Mouse (Mus musculus) left cerebral cortex, postnatal 25 days (tissue): ENCODE data around the gene Sept3. TPM values are rescaled to one million over a fixed set of nuclear protein-coding genes. Genes with fewer than 3 reads are reported as not detected.

ENCODE experiments used
- DNase-seq, 2 experiments: peaks; one replicate each; pipeline ENCODE4 v3.0.0; 2022; ENCODE audit warnings: low spot score in 2 of 2, mixed read lengths in 1 of 2
- intact Hi-C: fragments of 180-260 bp; cut with DNase I; formaldehyde crosslinking; loops from one replicate; pipeline ENCODE4 v1.15.1; 2025
- total RNA-seq, 2 experiments: library from RNA; stranded (reverse); gene quantifications; 2 replicates each; pipeline ENCODE4 v1.2.3; 2021

Gene Sept3
- total RNA-seq, 2 experiments from 2014 or later, result 436 to 478 TPM

DNA sequence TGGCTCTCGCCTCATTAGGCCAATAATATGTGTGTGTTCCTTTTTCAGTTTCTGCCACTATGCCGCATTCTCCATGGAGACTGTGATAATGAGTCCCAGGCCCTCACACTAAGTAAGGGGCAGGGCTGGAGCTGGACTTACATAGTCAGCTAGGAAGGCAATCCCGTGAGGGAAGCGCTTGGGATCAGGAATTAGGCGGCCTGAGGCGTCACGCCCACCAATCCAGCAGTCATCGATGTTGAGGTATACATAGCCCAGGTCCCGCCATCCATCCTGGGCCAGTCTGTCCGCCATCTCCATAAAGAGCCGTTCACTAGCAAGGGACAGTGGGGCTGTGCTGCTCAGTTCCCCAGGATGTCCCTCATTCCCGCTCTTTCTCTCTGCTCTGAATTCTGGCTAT, 61.9 kb downstream of the Sept3 start:
- no peak for DNase-seq
- intact Hi-C loops, result loop anchor here (5.0 kb wide), 1 partner anchor 59 kb away; no protein-coding TSS in a partner anchor

DNA sequence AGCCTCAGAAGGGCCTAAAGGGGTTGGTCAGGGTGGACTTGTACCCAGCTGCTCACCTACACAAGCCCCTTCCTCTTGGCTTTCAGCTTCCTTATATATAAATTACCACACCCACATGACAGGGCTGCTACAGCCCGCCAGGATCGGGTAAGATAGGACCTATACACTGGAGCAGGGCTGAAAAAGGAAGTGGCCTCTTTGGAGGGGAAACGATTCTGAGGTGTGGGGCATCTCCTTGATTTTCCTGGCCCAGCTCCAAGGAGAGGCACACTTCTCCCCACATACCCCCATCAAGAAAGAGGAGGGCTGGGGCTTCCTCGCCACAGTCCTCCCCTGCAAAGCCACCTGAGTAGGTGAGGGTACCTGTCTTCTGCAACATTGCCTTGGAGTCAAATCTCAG, 63.2 kb downstream of the Sept3 start:
- intact Hi-C loops, result loop anchor here (5.0 kb wide), 1 partner anchor 61 kb away; no protein-coding TSS in a partner anchor
- DNase-seq, result no peak

DNA sequence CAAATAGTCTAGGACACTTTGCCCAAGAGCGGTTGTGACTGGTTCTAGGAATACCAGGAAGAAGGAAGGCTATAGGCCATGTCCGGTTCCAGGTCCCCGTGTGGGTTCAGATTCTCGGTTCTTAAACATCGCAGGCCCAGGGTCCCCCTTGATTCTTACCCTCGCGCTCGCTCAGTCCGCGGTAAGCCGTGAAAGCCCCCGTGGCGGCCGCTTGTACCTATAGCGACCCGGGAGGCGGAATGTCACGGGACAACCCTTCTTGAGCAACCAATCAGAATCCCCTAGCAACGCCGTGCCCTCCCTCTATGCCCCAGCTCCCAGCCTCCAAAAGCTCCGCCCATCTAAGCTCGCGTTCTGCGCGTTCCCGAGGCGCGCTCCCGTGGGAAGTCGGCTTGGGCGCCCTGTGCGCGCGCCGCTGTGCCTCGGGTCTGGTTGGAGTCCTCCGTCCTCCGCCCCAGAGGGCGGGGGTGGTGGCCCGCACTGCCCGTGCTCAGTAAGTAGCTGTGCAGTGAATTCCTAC, 64.0 kb downstream of the Sept3 start, which contains the start of the genes Naga, Pheta2 and Smdt1:
Gene Naga, minus strand, starts transcription at position 333 of the 520 bp plus-strand sequence.
Gene Pheta2, plus strand, starts transcription at position 350 of the 520 bp plus-strand sequence.
Gene Smdt1, plus strand, starts transcription at position 367 of the 520 bp plus-strand sequence.
- intact Hi-C loops, result loop anchor here (5.0 kb wide), 1 partner anchor 61 kb away; no protein-coding TSS in a partner anchor
- DNase-seq, result peak; percentile 92 to 96

DNA sequence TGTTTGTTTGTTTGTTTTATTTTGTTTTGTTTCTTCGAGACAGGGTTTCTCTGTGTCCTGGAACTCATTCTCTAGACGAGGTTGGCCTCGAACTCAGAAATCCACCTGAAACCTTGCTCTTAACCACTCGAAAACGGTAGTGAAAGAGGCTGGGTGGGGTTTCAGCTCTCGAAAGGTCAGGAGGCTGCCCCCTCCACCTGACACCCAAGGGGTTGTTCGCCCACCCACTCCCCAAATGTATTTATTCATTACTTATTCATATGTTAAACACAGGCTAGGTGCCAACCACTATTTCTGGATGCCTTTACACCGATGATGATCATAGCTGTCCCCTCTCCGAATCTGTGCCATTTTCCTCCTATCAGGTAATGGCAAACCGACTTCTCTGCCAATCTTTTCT, 64.5 kb downstream of the Sept3 start:
- intact Hi-C loops, result loop anchor here (5.0 kb wide), 1 partner anchor 62 kb away; no protein-coding TSS in a partner anchor
- DNase-seq, result no peak

DNA sequence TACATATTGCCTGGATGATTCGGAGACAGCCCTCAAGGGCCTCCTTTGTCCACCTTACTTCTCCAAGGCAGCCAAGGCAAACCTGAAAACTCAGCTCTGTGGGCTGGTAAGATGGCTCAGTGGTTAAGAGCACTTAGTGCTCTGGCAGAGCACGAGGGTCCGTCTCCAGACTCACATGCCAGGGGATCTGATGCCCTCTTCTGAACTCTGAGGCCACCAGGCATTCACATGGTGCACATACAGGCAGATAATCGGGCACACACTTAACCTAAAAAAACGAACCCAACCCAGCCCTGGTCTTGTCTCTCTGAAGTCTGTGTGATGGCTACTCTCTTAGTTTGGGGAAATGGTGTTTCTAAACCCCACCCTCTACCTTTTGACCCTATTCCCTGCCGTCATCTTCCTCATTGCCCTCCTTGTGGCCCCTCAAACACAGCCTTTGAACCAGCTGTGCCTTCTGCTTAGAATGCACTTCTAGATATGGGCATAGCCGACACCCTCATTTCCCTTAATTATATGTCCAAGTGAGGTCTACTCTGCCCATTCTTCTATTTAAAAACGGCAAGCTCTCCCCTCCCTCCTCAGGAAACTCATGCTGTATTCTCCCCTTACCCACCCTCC, 65.1 kb downstream of the Sept3 start:
- intact Hi-C loops, result loop anchor here (5.0 kb wide), 1 partner anchor 62 kb away; no protein-coding TSS in a partner anchor
- no peak for DNase-seq

GRCm38 (mm10) chr15:82340414-82341035, 65.8 kb downstream of the Sept3 start:
- intact Hi-C loops, result no loop called here
- no peak for DNase-seq

DNA sequence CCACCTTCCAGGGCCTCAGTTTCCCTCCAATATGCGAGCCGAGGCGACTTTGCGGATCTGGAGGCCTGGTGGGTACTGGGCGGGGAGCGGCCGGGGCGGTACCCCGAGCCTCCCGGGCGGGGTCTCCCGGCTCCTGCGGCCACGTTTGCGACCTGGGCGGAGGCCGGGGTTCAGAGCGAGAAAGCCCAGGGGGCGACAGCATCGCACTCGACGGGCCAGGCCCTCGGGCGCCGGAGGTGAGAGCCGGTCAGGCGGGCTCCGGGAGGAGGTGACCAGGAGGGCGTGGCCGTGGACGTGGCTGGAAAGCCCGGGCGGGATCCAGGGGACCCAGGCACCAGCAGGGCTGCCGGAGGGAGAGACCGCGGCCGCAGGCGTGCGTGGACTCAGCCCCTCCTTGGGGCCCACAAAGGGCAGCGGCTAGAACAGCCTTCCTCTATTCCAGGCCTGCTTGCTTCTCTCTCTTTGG, 66.4 kb downstream of the Sept3 start:
- intact Hi-C loops, result no loop called here

GRCm38 (mm10) chr15:82341675-82342542, 67.2 kb downstream of the Sept3 start:
- DNase-seq, result no peak
- intact Hi-C loops, result no loop called here

More for the DNA sequence above, 66.4 kb downstream of the Sept3 start:
- DNase-seq, result no peak

- DNase-seq, result no peak
- intact Hi-C loops, result no loop called here
Measured at GRCm38 (mm10) chr15:82342543-82342935, 67.8 kb downstream of the Sept3 start.

DNA sequence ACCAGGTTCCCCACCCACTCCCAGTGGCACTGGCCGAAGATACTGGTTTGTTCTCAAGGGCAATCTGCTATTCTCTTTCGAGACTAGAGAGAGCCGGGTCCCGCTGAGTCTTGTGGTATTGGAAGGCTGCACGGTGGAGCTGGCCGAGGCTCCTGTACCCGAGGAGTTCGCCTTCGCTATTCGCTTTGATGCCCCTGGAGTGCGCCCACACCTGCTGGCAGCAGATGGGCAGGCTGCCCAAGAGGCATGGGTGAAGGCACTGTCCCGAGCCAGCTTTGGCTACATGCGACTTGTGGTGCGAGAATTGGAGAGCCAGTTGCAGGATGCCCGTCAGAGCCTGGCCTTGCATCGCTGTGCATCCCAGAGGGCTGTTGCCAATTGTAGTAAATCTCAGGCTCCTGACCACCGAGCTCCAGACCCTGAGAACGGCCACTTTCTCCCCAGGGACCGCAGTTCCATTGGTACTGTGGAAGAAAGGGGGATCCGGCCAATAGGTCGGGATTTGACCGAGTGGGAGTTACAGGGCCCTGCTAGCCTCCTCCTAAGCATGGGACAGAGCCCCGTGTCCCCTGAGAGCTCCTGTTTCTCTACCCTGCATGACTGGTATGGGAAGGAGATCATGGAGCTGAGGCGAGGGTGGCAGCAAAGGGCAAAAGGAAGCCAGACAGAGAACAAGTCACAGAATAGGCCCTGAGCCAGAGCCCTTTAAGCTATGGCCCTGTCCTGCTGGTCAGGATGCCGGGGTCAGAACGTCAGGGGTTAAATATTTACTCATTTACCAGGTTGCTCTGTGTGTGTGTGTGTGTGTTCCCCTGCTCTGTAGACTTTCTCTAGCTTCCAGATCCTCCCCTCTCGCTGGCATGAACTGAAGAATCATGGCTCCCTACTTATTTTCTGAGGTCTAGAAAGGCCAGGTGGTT, 68.9 kb downstream of the Sept3 start:
- no peak for DNase-seq
- intact Hi-C loops, result no loop called here

Other genes with a start within 250 kb of the Sept3 start
- gene Desi1, start 241.0 kb upstream of the Sept3 start, total RNA-seq, result 100 to 1,000 TPM; 106 to 109 TPM
- gene Snu13, start 227.3 kb upstream of the Sept3 start, total RNA-seq, result 100 to 1,000 TPM; 101 to 113 TPM
- gene 4930407I10Rik, start 215.7 kb upstream of the Sept3 start, total RNA-seq, result not detected
- 1 to 10 TPM; 2.5 to 2.8 TPM for gene Mei1, start 204.9 kb upstream of the Sept3 start, total RNA-seq
- gene Ccdc134, start 147.0 kb upstream of the Sept3 start, total RNA-seq, result 10 to 100 TPM; 13.6 to 13.8 TPM
- 100 to 1,000 TPM; 179 to 183 TPM for gene Srebf2, start 127.7 kb upstream of the Sept3 start, total RNA-seq
- gene Shisa8, start 62.1 kb upstream of the Sept3 start, total RNA-seq, result 1 to 10 TPM; 2.3 to 4.2 TPM
- gene Tnfrsf13c, start 50.5 kb upstream of the Sept3 start, total RNA-seq, result under 1 TPM; 0.41 TPM
- gene Cenpm, start 30.1 kb upstream of the Sept3 start, total RNA-seq, result 1 to 10 TPM; 3.5 to 3.9 TPM
- gene 1500009C09Rik, start 22.5 kb upstream of the Sept3 start, total RNA-seq, result 100 to 1,000 TPM in 1 of 2 experiments, 10 to 100 TPM in 1; 99.5 to 102 TPM
- gene Wbp2nl, start 24.1 kb downstream of the Sept3 start, total RNA-seq, result not detected
- 10 to 100 TPM; 30.4 to 38.0 TPM for gene Naga, start 64.0 kb downstream of the Sept3 start, total RNA-seq
- under 1 TPM; 0.46 to 0.53 TPM for gene Pheta2, start 64.0 kb downstream of the Sept3 start, total RNA-seq
- 100 to 1,000 TPM; 136 to 138 TPM for gene Smdt1, start 64.1 kb downstream of the Sept3 start, total RNA-seq
- 100 to 1,000 TPM; 191 to 196 TPM for gene Ndufa6, start 79.4 kb downstream of the Sept3 start, total RNA-seq
- 10 to 100 TPM; 34.4 TPM for gene Cyp2d22, start 105.4 kb downstream of the Sept3 start, total RNA-seq
- under 1 TPM in 1 of 2 experiments, not detected in 1; 0.53 TPM for gene Cyp2d11, start 119.1 kb downstream of the Sept3 start, total RNA-seq
- not detected for gene Cyp2d10, start 132.3 kb downstream of the Sept3 start, total RNA-seq
- not detected for gene Cyp2d9, start 158.5 kb downstream of the Sept3 start, total RNA-seq